Mouse (Mus musculus): ENCODE measurements around the gene Sec11a. TPM values are rescaled to one million over a fixed set of nuclear protein-coding genes. Genes with fewer than 3 reads are reported as not detected.

Gene Sec11a
- polyA plus RNA-seq, 1 experiment from 2014 or later = 145 TPM

GRCm38 (mm10) chr7:80865521-80865920 is 82.1 kb downstream of the Sec11a start:
- Histone ChIP-seq H3K27me3 (replicated peaks) (no peaks in the 10 kb centered on the region), H3K27ac (replicated peaks) (no peak overlapping the region), H3K36me3 (peaks cover 47% of the 10 kb centered on the region), H3K4me1 (peaks cover 49% of the 10 kb centered on the region), H3K4me2 (no peak overlapping the region), H3K4me3 (replicated peaks) (no peak overlapping the region), H3K9ac (replicated peaks) (no peak overlapping the region), H3K9me3 (replicated peaks) (no peaks in the 10 kb centered on the region)
- ATAC-seq (ENCODE audit: low FRiP score) = no peak
- 94% methylated on average over 7 of the region's 7 CpGs for WGBS

- Histone ChIP-seq H3K4me2 (0 out of 2 replicates have a peak overlapping the region, but pooled peaks have one; percentile 2), H3K4me1 (peaks cover 55% of the 10 kb centered on the region), H3K4me3 (replicated peaks) (no peak overlapping the region), H3K27ac (replicated peaks) (no peak overlapping the region), H3K9ac (replicated peaks) (no peak overlapping the region), H3K36me3 (peaks cover 40% of the 10 kb centered on the region), H3K9me3 (replicated peaks) (no peaks in the 10 kb centered on the region), H3K27me3 (replicated peaks) (no peaks in the 10 kb centered on the region)
- 78% methylated on average over 8 of the region's 8 CpGs for WGBS
- no peak for ATAC-seq (ENCODE audit: low FRiP score)
Observed at GRCm38 (mm10) chr7:80864831-80865230, 82.7 kb downstream of the Sec11a start.

GRCm38 (mm10) chr7:80864151-80864550 is 83.4 kb downstream of the Sec11a start:
- no peaks in the 10 kb centered on the region for H3K9me3 ChIP-seq (replicated peaks)
- peaks cover 34% of the 10 kb centered on the region for H3K36me3 ChIP-seq
- no peak overlapping the region for H3K9ac ChIP-seq (replicated peaks)
- H3K4me3 ChIP-seq (replicated peaks) = no peak overlapping the region
- no peak overlapping the region for H3K27ac ChIP-seq (replicated peaks)
- H3K4me1 ChIP-seq = peaks cover 55% of the 10 kb centered on the region
- no peak for ATAC-seq (ENCODE audit: low FRiP score)
- H3K27me3 ChIP-seq (replicated peaks) = no peaks in the 10 kb centered on the region
- no peak overlapping the region for H3K4me2 ChIP-seq
- 84% methylated on average over 1 of the region's 1 CpGs for WGBS

GRCm38 (mm10) chr7:80863520-80863919 is 84.1 kb downstream of the Sec11a start:
- Histone ChIP-seq H3K9ac (replicated peaks) (0 out of 2 replicates have a peak overlapping the region, but pooled peaks have one; percentile 26), H3K4me1 (peaks cover 55% of the 10 kb centered on the region), H3K9me3 (replicated peaks) (no peaks in the 10 kb centered on the region), H3K27me3 (replicated peaks) (no peaks in the 10 kb centered on the region), H3K27ac (replicated peaks) (no peak overlapping the region), H3K4me3 (replicated peaks) (peak overlapping the region; percentile 6), H3K36me3 (peaks cover 29% of the 10 kb centered on the region), H3K4me2 (peak overlapping the region; percentile 78)
- no peak for ATAC-seq (ENCODE audit: low FRiP score)
- 87% methylated on average over 5 of the region's 5 CpGs for WGBS

- H3K9ac ChIP-seq (replicated peaks) = no peak overlapping the region
- H3K4me2 ChIP-seq = peak overlapping the region; percentile 78
- H3K9me3 ChIP-seq (replicated peaks) = no peaks in the 10 kb centered on the region
- H3K4me1 ChIP-seq = peaks cover 55% of the 10 kb centered on the region
- H3K27ac ChIP-seq (replicated peaks) = no peak overlapping the region
- WGBS = 74% methylated on average over 2 of the region's 2 CpGs
- H3K4me3 ChIP-seq (replicated peaks) = peak overlapping the region; percentile 82
- ATAC-seq (ENCODE audit: low FRiP score) = no peak
- no peaks in the 10 kb centered on the region for H3K27me3 ChIP-seq (replicated peaks)
- peaks cover 19% of the 10 kb centered on the region for H3K36me3 ChIP-seq
Observed at GRCm38 (mm10) chr7:80862475-80862874, 85.1 kb downstream of the Sec11a start.

- Histone ChIP-seq H3K27ac (replicated peaks) (peak within 1 kb of the TSS; percentile 90), H3K9ac (replicated peaks) (peak within 1 kb of the TSS; percentile 89), H3K4me3 (replicated peaks) (peak within 1 kb of the TSS; percentile 82), H3K4me2 (peak within 1 kb of the TSS; percentile 78), H3K4me1 (peaks cover 48% of the 10 kb centered on the region), H3K36me3 (peaks cover 17% of the 10 kb centered on the region), H3K9me3 (replicated peaks) (no peaks in the 10 kb centered on the region), H3K27me3 (replicated peaks) (no peaks in the 10 kb centered on the region)
- WGBS = under 1% methylated on average over 40 of the region's 40 CpGs
- ATAC-seq (ENCODE audit: low FRiP score) = peak; percentile 98
Observed at GRCm38 (mm10) chr7:80860729-80861274, 86.8 kb downstream of the Sec11a start, which contains the start of gene Zscan2. Gene Zscan2, plus strand, starts transcription at chr7:80860920.

- Histone ChIP-seq H3K4me3 (replicated peaks) (peak overlapping the region; percentile 82), H3K27me3 (replicated peaks) (no peaks in the 10 kb centered on the region), H3K27ac (replicated peaks) (peak overlapping the region; percentile 54), H3K36me3 (peaks cover 12% of the 10 kb centered on the region), H3K9me3 (replicated peaks) (no peaks in the 10 kb centered on the region), H3K9ac (replicated peaks) (peak overlapping the region; percentile 60), H3K4me1 (peaks cover 43% of the 10 kb centered on the region), H3K4me2 (peak overlapping the region; percentile 78)
- ATAC-seq (ENCODE audit: low FRiP score) = peak; percentile 83
- under 1% methylated on average over 13 of the region's 13 CpGs for WGBS
Observed at GRCm38 (mm10) chr7:80860227-80860626, 87.4 kb downstream of the Sec11a start.

- Histone ChIP-seq H3K9me3 (replicated peaks) (no peaks in the 10 kb centered on the region), H3K4me2 (no peak overlapping the region), H3K27me3 (replicated peaks) (no peaks in the 10 kb centered on the region), H3K9ac (replicated peaks) (no peak overlapping the region), H3K4me3 (replicated peaks) (no peak overlapping the region), H3K36me3 (no peaks in the 10 kb centered on the region), H3K27ac (replicated peaks) (no peak overlapping the region), H3K4me1 (peaks cover 12% of the 10 kb centered on the region)
- no peak for ATAC-seq (ENCODE audit: low FRiP score)
- 37% methylated on average over 6 of the region's 6 CpGs for whole genome bisulfite sequencing
Observed at GRCm38 (mm10) chr7:80857181-80857580, 90.4 kb downstream of the Sec11a start.

GRCm38 (mm10) chr7:80855316-80855715 is 92.3 kb downstream of the Sec11a start:
- Histone ChIP-seq H3K27me3 (replicated peaks) (no peaks in the 10 kb centered on the region), H3K36me3 (no peaks in the 10 kb centered on the region), H3K4me2 (no peak overlapping the region), H3K9ac (replicated peaks) (no peak overlapping the region), H3K4me1 (peaks cover 5% of the 10 kb centered on the region), H3K9me3 (replicated peaks) (no peaks in the 10 kb centered on the region), H3K27ac (replicated peaks) (no peak overlapping the region), H3K4me3 (replicated peaks) (no peak overlapping the region)
- ATAC-seq (ENCODE audit: low FRiP score) = no peak

Other genes starting within 250 kb of the Sec11a start
- gene Iqgap1, start 121.8 kb downstream of the Sec11a start, polyA plus RNA-seq (2015; fragmentation: Nextera tagmentation; extraction: Ambion mirVana) = 18.1 and 31.0 TPM in 2 replicates
- 3.3 and 3.9 TPM in 2 replicates for gene Zscan2, start 86.9 kb downstream of the Sec11a start, polyA plus RNA-seq (2015; fragmentation: Nextera tagmentation; extraction: Ambion mirVana)
- gene Wdr73, start 46.5 kb downstream of the Sec11a start, polyA plus RNA-seq (2015; fragmentation: Nextera tagmentation; extraction: Ambion mirVana) = 33.0 and 35.0 TPM in 2 replicates
- gene Nmb, start 42.7 kb downstream of the Sec11a start, polyA plus RNA-seq (2015; fragmentation: Nextera tagmentation; extraction: Ambion mirVana) = 6.4 and 7.2 TPM in 2 replicates
- gene Zfp592, start 45.9 kb upstream of the Sec11a start, polyA plus RNA-seq (2015; fragmentation: Nextera tagmentation; extraction: Ambion mirVana) = 9.9 and 10.0 TPM in 2 replicates
- 0.47 and 0.49 TPM in 2 replicates for gene Alpk3, start 109.8 kb upstream of the Sec11a start, polyA plus RNA-seq (2015; fragmentation: Nextera tagmentation; extraction: Ambion mirVana)
- gene Slc28a1, start 167.0 kb upstream of the Sec11a start, polyA plus RNA-seq (2015; fragmentation: Nextera tagmentation; extraction: Ambion mirVana) = 0.05 and 0.17 TPM in 2 replicates